Mouse (Mus musculus) myocyte (in vitro differentiated cells): ENCODE measurements at regions not wholly inside any gene's neighbourhood (a gene's known extent, or its start where the extent isn't known, plus 50 kb on each side); places are given as distances from the start of the nearest gene placed in this dataset.

ENCODE experiments used
- E2F4 ChIP-seq: IDR thresholded peaks from one replicate; pipeline ENCODE4 v1.6.1; 2011; ENCODE audit warnings: mild to moderate bottlenecking, control low read depth, moderate library complexity; ENCODE audit not compliant: insufficient read depth
- MAX ChIP-seq: IDR thresholded peaks from one replicate; pipeline ENCODE4 v1.6.1; 2011; ENCODE audit warnings: low read depth, mild to moderate bottlenecking, control low read depth
- MYOD1 ChIP-seq, 3 experiments: IDR thresholded peaks; one replicate each; pipeline ENCODE4 v1.6.1; 2011; ENCODE audit warnings: control low read depth in 2 of 3, low read depth in 2 of 3, mild to moderate bottlenecking in 2 of 3, moderate library complexity in 1 of 3; ENCODE audit not compliant: insufficient read length in 2 of 3, control insufficient read depth in 1 of 3
- MYOG ChIP-seq, 3 experiments: IDR thresholded peaks; one replicate each; pipeline ENCODE4 v1.6.1; 2011; ENCODE audit warnings: control low read depth in 2 of 3, low read depth in 2 of 3, mild to moderate bottlenecking in 2 of 3; ENCODE audit not compliant: insufficient read length in 2 of 3, control insufficient read depth in 1 of 3, insufficient read depth in 1 of 3
- POLR2A ChIP-seq: IDR thresholded peaks from one replicate; pipeline ENCODE4 v1.6.1; 2011; ENCODE audit warnings: low read depth, mild to moderate bottlenecking, control low read depth, moderate library complexity; ENCODE audit not compliant: insufficient read length
- REST ChIP-seq: IDR thresholded peaks from one replicate; pipeline ENCODE4 v1.6.1; 2011; ENCODE audit warnings: mild to moderate bottlenecking, control low read depth, moderate library complexity; ENCODE audit not compliant: insufficient read depth, insufficient read length
- USF1 ChIP-seq: IDR thresholded peaks from one replicate; pipeline ENCODE4 v1.6.1; 2011; ENCODE audit warnings: low read depth, mild to moderate bottlenecking, control low read depth, moderate library complexity

DNA sequence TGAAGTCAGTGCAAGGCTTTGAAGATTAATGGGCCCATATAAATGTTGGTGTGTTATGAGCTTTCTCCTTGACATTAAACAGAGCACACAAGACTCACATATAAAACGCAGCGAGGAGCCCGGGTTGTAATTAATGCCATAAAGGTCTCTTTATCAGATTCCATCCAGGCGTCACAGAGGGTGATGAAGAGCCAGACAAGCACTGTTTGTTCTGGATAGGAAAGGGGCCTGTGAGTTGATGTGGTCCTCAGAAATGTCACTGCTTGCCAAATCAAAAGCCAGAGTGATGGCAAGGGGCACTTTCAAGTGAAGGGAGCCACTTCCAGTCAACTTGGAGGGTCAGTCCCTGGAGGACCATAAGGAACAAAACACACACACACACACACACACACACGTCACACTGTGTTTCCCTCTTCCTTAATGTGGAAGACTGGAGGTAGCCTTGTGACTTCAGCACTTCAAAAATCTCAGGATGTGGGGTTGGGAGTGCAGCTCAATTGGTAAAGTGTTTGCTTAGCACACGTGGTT, 142.1 kb downstream of the Psmg1 start:
- no peak for TF ChIP-seq POLR2A
- TF ChIP-seq REST = no peak
- no peak for TF ChIP-seq MYOG (IDR thresholded peaks at IDR 0.05; ENCODE audit: control insufficient read depth in 1 of 3, insufficient read depth in 1 of 3, insufficient read length in 2 of 3, low read depth in 2 of 3)
- TF ChIP-seq MYOD1 (IDR thresholded peaks at IDR 0.05; ENCODE audit: control insufficient read depth in 1 of 3, insufficient read length in 2 of 3, low read depth in 2 of 3) = no peak
- TF ChIP-seq USF1 = no peak
- TF ChIP-seq E2F4 = no peak
- TF ChIP-seq MAX = no peak
